Mouse (Mus musculus): ENCODE results near the gene Ndufb7. TPM values are rescaled to one million over a fixed set of nuclear protein-coding genes. Genes with fewer than 3 reads are reported as not detected.
A peak's percentile ranks its signal among the peaks of the same experiment; 100 is the strongest.

The Ndufb7 gene
- polyA plus RNA-seq, 1 experiment from 2014 or later = 366 TPM

DNA sequence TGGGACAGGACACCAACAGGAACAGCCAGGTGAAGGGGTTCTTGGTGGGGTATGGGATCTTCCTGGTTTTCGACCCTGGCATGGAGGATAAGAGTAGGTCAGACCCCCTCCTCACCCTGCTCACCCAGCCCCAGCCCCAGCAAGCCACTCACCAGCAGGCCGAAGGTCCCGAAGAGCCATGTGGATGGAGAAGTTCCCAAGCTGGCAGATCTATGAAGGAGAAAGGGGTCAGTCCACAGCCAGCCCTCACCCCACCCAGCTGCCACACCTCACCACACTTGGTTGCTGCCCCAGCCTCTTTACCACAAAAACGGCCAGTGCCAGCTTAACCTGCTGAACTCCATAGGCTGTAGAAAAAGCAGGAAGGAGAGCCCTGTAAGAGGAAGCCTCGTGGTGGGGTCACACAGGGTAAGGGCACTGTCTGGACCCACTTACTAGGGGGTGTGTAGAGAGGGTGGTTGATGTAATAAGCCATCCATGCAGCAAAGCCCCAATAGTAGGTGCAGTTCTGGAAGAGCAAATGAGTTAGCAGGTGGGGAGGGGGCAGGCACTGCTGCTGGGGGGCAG lies 5.9 kb downstream of the Ndufb7 start:
- H3K36me3 ChIP-seq (ENCODE audit: control insufficient read depth, insufficient read depth, low read length) = 0 out of 2 replicates have a peak, but pooled peaks cover 5% of the 10 kb centered on the region

DNA sequence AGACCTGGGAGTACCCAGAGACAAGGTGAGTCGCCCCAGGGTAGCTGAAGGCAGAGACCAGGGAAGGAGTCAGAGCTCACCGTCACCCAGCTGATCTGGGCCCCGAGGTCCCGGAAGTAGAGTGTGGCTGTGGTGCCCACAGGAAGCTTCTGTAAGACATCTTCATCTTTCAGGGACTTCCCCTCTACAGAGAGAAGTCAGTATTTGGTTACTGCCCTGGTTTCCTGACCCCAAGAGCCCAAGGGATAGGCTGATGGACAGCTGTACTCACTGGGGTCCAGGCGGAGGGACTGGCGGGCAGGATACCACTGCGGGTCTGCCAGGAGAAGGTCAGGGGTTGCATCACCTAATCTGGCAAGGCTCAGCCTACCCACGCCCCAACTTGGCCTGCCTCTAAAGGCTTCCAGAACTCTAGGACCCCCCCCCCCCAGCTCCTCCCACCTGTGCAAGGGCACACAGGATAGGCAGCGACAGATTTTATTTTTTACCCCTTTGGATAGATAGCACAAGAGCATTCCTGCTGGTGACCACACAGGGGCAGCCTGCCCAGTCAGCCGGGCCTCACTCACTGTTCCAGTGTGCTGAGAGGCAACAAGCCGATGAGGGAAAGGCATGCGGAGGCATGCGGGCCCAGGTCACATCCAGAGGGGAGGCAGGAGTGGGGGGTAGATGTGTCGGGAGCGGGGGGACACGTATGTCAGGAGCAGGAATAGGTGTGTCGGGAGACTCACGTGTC lies 6.8 kb downstream of the Ndufb7 start:
- 77% methylated on average over 18 of the region's 18 CpGs for WGBS

More for the DNA sequence above, 5.9 kb downstream of the Ndufb7 start:
- ATAC-seq (ENCODE audit: low FRiP score) = no peak
- no peak overlapping the region for H3K9ac ChIP-seq (ENCODE audit: low read depth, low read length)
- WGBS = 92% methylated on average over 5 of the region's 5 CpGs
- DNase-seq (ENCODE audit: low spot score) = no peak
- no peak overlapping the region for H3K4me2 ChIP-seq (replicated peaks; ENCODE audit: low read depth, low read length)
- peaks cover 2% of the 10 kb centered on the region for H3K4me1 ChIP-seq (replicated peaks; ENCODE audit: control insufficient read depth, insufficient read depth, low read length)
- no peak overlapping the region for H3K27ac ChIP-seq (ENCODE audit: low read depth, low read length)
- no peak overlapping the region for H3K4me3 ChIP-seq (ENCODE audit: low read depth, low read length)
- H3K9me3 ChIP-seq (ENCODE audit: control insufficient read depth, low read length) = no peaks in the 10 kb centered on the region
- no peaks in the 10 kb centered on the region for H3K27me3 ChIP-seq (ENCODE audit: control insufficient read depth, insufficient read depth, low read length)

DNA sequence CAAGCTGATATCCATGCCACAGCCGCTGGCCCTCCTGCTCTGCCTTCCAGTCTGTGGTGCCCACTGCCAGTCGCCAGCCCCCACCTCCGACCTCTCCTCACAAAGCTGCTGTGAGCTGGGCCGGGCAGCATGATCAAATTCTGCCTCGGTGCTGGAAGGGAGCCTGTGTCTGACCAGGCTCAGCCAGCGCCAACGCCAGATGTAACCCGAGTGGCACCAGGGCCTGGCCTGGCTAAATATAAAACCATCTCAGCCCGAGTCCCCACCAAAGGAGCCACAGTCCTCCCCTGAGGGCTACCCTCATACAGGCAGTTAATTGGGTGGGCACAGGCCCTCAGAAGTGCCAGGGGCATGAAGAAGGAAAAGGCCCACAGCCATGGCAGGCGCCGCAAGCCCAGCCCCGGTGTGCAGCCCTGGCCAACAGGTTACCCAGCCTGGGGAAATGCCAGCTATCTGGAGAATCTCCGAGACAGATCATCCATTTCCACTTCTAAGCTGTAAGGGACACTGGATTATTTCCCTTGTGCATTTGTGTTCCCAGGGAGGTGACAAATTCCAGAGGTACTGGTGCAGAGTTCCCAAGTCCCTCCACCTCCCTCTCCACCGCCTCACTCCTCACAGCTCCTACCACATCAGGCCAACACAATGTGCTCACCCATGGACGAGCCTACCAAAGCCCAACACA lies 8.3 kb downstream of the Ndufb7 start:
- Histone ChIP-seq H3K4me2 (replicated peaks; ENCODE audit: low read depth, low read length) (no peak overlapping the region), H3K9me3 (ENCODE audit: control insufficient read depth, low read length) (no peaks in the 10 kb centered on the region), H3K9ac (ENCODE audit: low read depth, low read length) (no peak overlapping the region), H3K36me3 (ENCODE audit: control insufficient read depth, insufficient read depth, low read length) (0 out of 2 replicates have a peak, but pooled peaks cover 5% of the 10 kb centered on the region), H3K4me3 (ENCODE audit: low read depth, low read length) (no peak overlapping the region), H3K27me3 (ENCODE audit: control insufficient read depth, insufficient read depth, low read length) (no peaks in the 10 kb centered on the region), H3K27ac (ENCODE audit: low read depth, low read length) (no peak overlapping the region), H3K4me1 (replicated peaks; ENCODE audit: control insufficient read depth, insufficient read depth, low read length) (peaks cover 6% of the 10 kb centered on the region)
- DNase-seq (ENCODE audit: low spot score) (no peak), ATAC-seq (ENCODE audit: low FRiP score) (no peak)
- WGBS = 90% methylated on average over 15 of the region's 15 CpGs

More for the DNA sequence above, 6.8 kb downstream of the Ndufb7 start:
- H3K4me3 ChIP-seq (ENCODE audit: low read depth, low read length) = no peak overlapping the region
- no peak for ATAC-seq (ENCODE audit: low FRiP score)
- H3K27ac ChIP-seq (ENCODE audit: low read depth, low read length) = no peak overlapping the region
- H3K4me2 ChIP-seq (replicated peaks; ENCODE audit: low read depth, low read length) = no peak overlapping the region
- no peaks in the 10 kb centered on the region for H3K27me3 ChIP-seq (ENCODE audit: control insufficient read depth, insufficient read depth, low read length)
- no peaks in the 10 kb centered on the region for H3K9me3 ChIP-seq (ENCODE audit: control insufficient read depth, low read length)
- no peak overlapping the region for H3K9ac ChIP-seq (ENCODE audit: low read depth, low read length)
- DNase-seq (ENCODE audit: low spot score) = no peak
- H3K36me3 ChIP-seq (ENCODE audit: control insufficient read depth, insufficient read depth, low read length) = 0 out of 2 replicates have a peak, but pooled peaks cover 5% of the 10 kb centered on the region
- peaks cover 5% of the 10 kb centered on the region for H3K4me1 ChIP-seq (replicated peaks; ENCODE audit: control insufficient read depth, insufficient read depth, low read length)

GRCm38 (mm10) chr8:83575561-83576515 lies 9.4 kb downstream of the Ndufb7 start:
- H3K27me3 ChIP-seq (ENCODE audit: control insufficient read depth, insufficient read depth, low read length) = no peaks in the 10 kb centered on the region
- H3K36me3 ChIP-seq (ENCODE audit: control insufficient read depth, insufficient read depth, low read length) = 0 out of 2 replicates have a peak, but pooled peaks cover 5% of the 10 kb centered on the region
- H3K27ac ChIP-seq (ENCODE audit: low read depth, low read length) = no peak overlapping the region
- H3K4me3 ChIP-seq (ENCODE audit: low read depth, low read length) = no peak overlapping the region
- no peak for ATAC-seq (ENCODE audit: low FRiP score)
- H3K9ac ChIP-seq (ENCODE audit: low read depth, low read length) = no peak overlapping the region
- DNase-seq (ENCODE audit: low spot score) = no peak
- H3K4me1 ChIP-seq (replicated peaks; ENCODE audit: control insufficient read depth, insufficient read depth, low read length) = peaks cover 6% of the 10 kb centered on the region
- H3K4me2 ChIP-seq (replicated peaks; ENCODE audit: low read depth, low read length) = no peak overlapping the region
- 77% methylated on average over 17 of the region's 17 CpGs for WGBS
- no peaks in the 10 kb centered on the region for H3K9me3 ChIP-seq (ENCODE audit: control insufficient read depth, low read length)

GRCm38 (mm10) chr8:83576516-83576895 lies 10.0 kb downstream of the Ndufb7 start:
- H3K27me3 ChIP-seq (ENCODE audit: control insufficient read depth, insufficient read depth, low read length) = no peaks in the 10 kb centered on the region
- WGBS = 61% methylated on average over 1 of the region's 4 CpGs
- DNase-seq (ENCODE audit: low spot score) (no peak), ATAC-seq (ENCODE audit: low FRiP score) (no peak)
- no peak overlapping the region for H3K4me2 ChIP-seq (replicated peaks; ENCODE audit: low read depth, low read length)
- H3K4me1 ChIP-seq (replicated peaks; ENCODE audit: control insufficient read depth, insufficient read depth, low read length) = peaks cover 6% of the 10 kb centered on the region
- H3K4me3 ChIP-seq (ENCODE audit: low read depth, low read length) = no peak overlapping the region
- no peak overlapping the region for H3K9ac ChIP-seq (ENCODE audit: low read depth, low read length)
- 0 out of 2 replicates have a peak, but pooled peaks cover 5% of the 10 kb centered on the region for H3K36me3 ChIP-seq (ENCODE audit: control insufficient read depth, insufficient read depth, low read length)
- no peaks in the 10 kb centered on the region for H3K9me3 ChIP-seq (ENCODE audit: control insufficient read depth, low read length)
- no peak overlapping the region for H3K27ac ChIP-seq (ENCODE audit: low read depth, low read length)

DNA sequence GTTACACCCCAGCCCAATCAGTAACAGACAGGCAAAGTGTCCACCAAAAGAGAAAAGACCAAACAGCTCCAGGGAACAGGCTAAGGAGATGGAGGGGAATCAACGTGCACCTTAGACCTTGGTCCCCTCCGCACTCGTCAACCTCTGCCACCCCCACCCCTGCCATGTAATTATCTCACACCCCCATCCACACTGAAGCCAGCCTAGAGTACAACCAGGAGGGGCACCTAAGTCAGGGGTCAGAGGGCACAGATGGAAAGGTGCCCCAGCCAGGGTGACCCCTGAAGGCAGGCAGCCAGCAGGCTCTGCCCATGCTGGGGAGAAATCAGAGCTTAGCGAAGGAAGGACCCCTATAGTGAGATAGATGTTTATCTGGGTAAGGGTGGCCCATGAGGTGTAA lies 10.4 kb downstream of the Ndufb7 start:
- no peak overlapping the region for H3K9ac ChIP-seq (ENCODE audit: low read depth, low read length)
- H3K27ac ChIP-seq (ENCODE audit: low read depth, low read length) = no peak overlapping the region
- no peaks in the 10 kb centered on the region for H3K9me3 ChIP-seq (ENCODE audit: control insufficient read depth, low read length)
- H3K4me3 ChIP-seq (ENCODE audit: low read depth, low read length) = no peak overlapping the region
- H3K4me1 ChIP-seq (replicated peaks; ENCODE audit: control insufficient read depth, insufficient read depth, low read length) = peaks cover 6% of the 10 kb centered on the region
- no peak for ATAC-seq (ENCODE audit: low FRiP score)
- 0 out of 2 replicates have a peak, but pooled peaks cover 4% of the 10 kb centered on the region for H3K36me3 ChIP-seq (ENCODE audit: control insufficient read depth, insufficient read depth, low read length)
- no peaks in the 10 kb centered on the region for H3K27me3 ChIP-seq (ENCODE audit: control insufficient read depth, insufficient read depth, low read length)
- 51% methylated on average over 4 of the region's 4 CpGs for WGBS
- no peak for DNase-seq (ENCODE audit: low spot score)
- no peak overlapping the region for H3K4me2 ChIP-seq (replicated peaks; ENCODE audit: low read depth, low read length)

DNA sequence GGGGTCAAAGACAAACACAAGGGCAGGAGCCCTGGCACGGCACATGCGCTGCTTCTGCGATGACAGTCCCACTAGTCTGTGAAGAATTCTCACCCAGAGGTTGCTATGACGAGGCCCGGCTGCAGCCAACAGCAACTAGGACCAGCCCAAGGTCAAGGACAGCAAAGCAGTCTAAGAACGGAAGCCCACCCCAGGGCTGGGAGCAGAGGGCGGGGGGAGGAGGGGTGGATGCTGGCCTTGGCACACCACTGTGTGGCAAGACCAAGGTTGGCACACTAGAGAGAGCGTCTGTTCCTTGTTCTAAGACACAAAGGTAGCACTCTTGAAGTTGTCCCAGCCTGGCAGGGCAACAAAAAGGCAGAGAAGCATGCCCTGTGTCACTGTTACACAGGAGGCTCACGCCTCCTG lies 10.9 kb downstream of the Ndufb7 start:
- no peak overlapping the region for H3K4me2 ChIP-seq (replicated peaks; ENCODE audit: low read depth, low read length)
- peaks cover 6% of the 10 kb centered on the region for H3K4me1 ChIP-seq (replicated peaks; ENCODE audit: control insufficient read depth, insufficient read depth, low read length)
- H3K27ac ChIP-seq (ENCODE audit: low read depth, low read length) = no peak overlapping the region
- no peaks in the 10 kb centered on the region for H3K9me3 ChIP-seq (ENCODE audit: control insufficient read depth, low read length)
- DNase-seq (ENCODE audit: low spot score) (no peak), ATAC-seq (ENCODE audit: low FRiP score) (no peak)
- WGBS = 56% methylated on average over 9 of the region's 9 CpGs
- H3K36me3 ChIP-seq (ENCODE audit: control insufficient read depth, insufficient read depth, low read length) = 0 out of 2 replicates have a peak, but pooled peaks cover 2% of the 10 kb centered on the region
- H3K4me3 ChIP-seq (ENCODE audit: low read depth, low read length) = no peak overlapping the region
- 0 out of 2 replicates have a peak overlapping the region, but pooled peaks have one; percentile 11 for H3K9ac ChIP-seq (ENCODE audit: low read depth, low read length)
- H3K27me3 ChIP-seq (ENCODE audit: control insufficient read depth, insufficient read depth, low read length) = no peaks in the 10 kb centered on the region

All from hindbrain, embryonic 11.5 days (tissue).